Mouse (Mus musculus): Measurements from ENCODE around the gene Aldh1l1. TPM values are rescaled to one million over a fixed set of nuclear protein-coding genes. Genes with fewer than 3 reads are reported as not detected.

The Aldh1l1 gene
- polyA plus RNA-seq, 1 experiment = not detected

GRCm38 (mm10) chr6:90649279-90649678 lies 163.1 kb downstream of the Aldh1l1 start:
- TF ChIP-seq GATA1 (IDR thresholded peaks at IDR 0.05; ENCODE audit: low read length) = no peak
- no peak for TF ChIP-seq TAL1 (IDR thresholded peaks at IDR 0.05; ENCODE audit: low read length)
- Histone ChIP-seq H3K4me1 (ENCODE audit: control insufficient read depth) (peaks cover 5% of the 10 kb centered on the region), H3K9me3 (ENCODE audit: control insufficient read depth, low read length) (no peaks in the 10 kb centered on the region), H3K36me3 (ENCODE audit: control insufficient read depth) (peaks cover 27% of the 10 kb centered on the region), H3K4me3 (replicated peaks) (no peak overlapping the region), H3K27me3 (ENCODE audit: control insufficient read depth) (no peaks in the 10 kb centered on the region)

Other genes starting within 250 kb of the Aldh1l1 start
- not detected in 2 replicates for gene Vmn1r54, start 240.1 kb upstream of the Aldh1l1 start, polyA plus RNA-seq (2012)
- not detected in 2 replicates for gene BC048671, start 185.2 kb upstream of the Aldh1l1 start, polyA plus RNA-seq (2012)
- 0.02 TPM in 1 of 2 replicates, not detected in the other for gene Chst13, start 161.2 kb upstream of the Aldh1l1 start, polyA plus RNA-seq (2012)
- gene Uroc1, start 153.1 kb upstream of the Aldh1l1 start, polyA plus RNA-seq (2012) = 0.02 TPM in 1 of 2 replicates, not detected in the other
- 0.72 and 0.81 TPM in 2 replicates for gene Zxdc, start 116.9 kb upstream of the Aldh1l1 start, polyA plus RNA-seq (2012)
- gene Cfap100, start 57.6 kb upstream of the Aldh1l1 start, polyA plus RNA-seq (2012) = not detected in 2 replicates
- gene Klf15, start 23.9 kb upstream of the Aldh1l1 start, polyA plus RNA-seq (2012) = 0.02 TPM in 1 of 2 replicates, not detected in the other
- 15.7 and 16.6 TPM in 2 replicates for gene Slc41a3, start 118.3 kb downstream of the Aldh1l1 start, polyA plus RNA-seq (2012)